Mouse (Mus musculus) myocyte (in vitro differentiated cells): ENCODE results near the gene Dennd1a. TPM values are rescaled to one million over a fixed set of nuclear protein-coding genes. Genes with fewer than 3 reads are reported as not detected.

Source experiments
- H3K27me3 ChIP-seq: one replicate; pipeline ENCODE4 v1.6.1; 2011; ENCODE audit not compliant: control insufficient read depth, insufficient read depth, insufficient read length
- H3K36me3 ChIP-seq: one replicate; pipeline ENCODE4 v1.6.1; 2011; ENCODE audit not compliant: control insufficient read depth, insufficient read depth
- H3K4me2 ChIP-seq: one replicate; pipeline ENCODE4 v1.6.1; 2011; ENCODE audit warnings: low read depth, control low read depth
- H3K4me3 ChIP-seq: one replicate; pipeline ENCODE4 v1.5.1; 2011; ENCODE audit warnings: mild to moderate bottlenecking, control low read depth, moderate library complexity
- H3K79me2 ChIP-seq: one replicate; pipeline ENCODE4 v1.6.1; 2011; ENCODE audit not compliant: control insufficient read depth, insufficient read depth
- H3ac ChIP-seq: one replicate; pipeline ENCODE4 v1.6.1; 2011; ENCODE audit not compliant: control insufficient read depth, insufficient read length
- CEBPB ChIP-seq: IDR thresholded peaks from 2 replicates; pipeline ENCODE4 v1.6.1; 2011; ENCODE audit warnings: mild to moderate bottlenecking, moderate library complexity; ENCODE audit not compliant: poor library complexity, insufficient read depth, severe bottlenecking
- E2F4 ChIP-seq: IDR thresholded peaks from one replicate; pipeline ENCODE4 v1.6.1; 2011; ENCODE audit warnings: mild to moderate bottlenecking, control low read depth, moderate library complexity; ENCODE audit not compliant: insufficient read depth
- MAX ChIP-seq: IDR thresholded peaks from one replicate; pipeline ENCODE4 v1.6.1; 2011; ENCODE audit warnings: low read depth, mild to moderate bottlenecking, control low read depth
- MYOD1 ChIP-seq, 3 experiments: IDR thresholded peaks; one replicate each; pipeline ENCODE4 v1.6.1; 2011; ENCODE audit warnings: control low read depth in 2 of 3, low read depth in 2 of 3, mild to moderate bottlenecking in 2 of 3, moderate library complexity in 1 of 3; ENCODE audit not compliant: insufficient read length in 2 of 3, control insufficient read depth in 1 of 3
- MYOG ChIP-seq, 3 experiments: IDR thresholded peaks; one replicate each; pipeline ENCODE4 v1.6.1; 2011; ENCODE audit warnings: control low read depth in 2 of 3, low read depth in 2 of 3, mild to moderate bottlenecking in 2 of 3; ENCODE audit not compliant: insufficient read length in 2 of 3, control insufficient read depth in 1 of 3, insufficient read depth in 1 of 3
- POLR2A ChIP-seq: IDR thresholded peaks from one replicate; pipeline ENCODE4 v1.6.1; 2011; ENCODE audit warnings: low read depth, mild to moderate bottlenecking, control low read depth, moderate library complexity; ENCODE audit not compliant: insufficient read length
- POLR2AphosphoS2 ChIP-seq: IDR thresholded peaks from one replicate; pipeline ENCODE4 v1.6.1; 2011; ENCODE audit warnings: low read depth, control low read depth; ENCODE audit not compliant: insufficient read length
- REST ChIP-seq: IDR thresholded peaks from one replicate; pipeline ENCODE4 v1.6.1; 2011; ENCODE audit warnings: mild to moderate bottlenecking, control low read depth, moderate library complexity; ENCODE audit not compliant: insufficient read depth, insufficient read length
- SRF ChIP-seq: IDR thresholded peaks from one replicate; pipeline ENCODE4 v1.6.1; 2011; ENCODE audit warnings: low read depth; ENCODE audit not compliant: control insufficient read depth, insufficient read length
- TCF12 ChIP-seq: IDR thresholded peaks from one replicate; pipeline ENCODE4 v1.6.1; 2011; ENCODE audit warnings: mild to moderate bottlenecking, control low read depth; ENCODE audit not compliant: poor library complexity, insufficient read depth, severe bottlenecking
- TCF3 ChIP-seq: IDR thresholded peaks from one replicate; pipeline ENCODE4 v1.6.1; 2011; ENCODE audit warnings: low read depth, control low read depth; ENCODE audit not compliant: insufficient read length
- USF1 ChIP-seq: IDR thresholded peaks from one replicate; pipeline ENCODE4 v1.6.1; 2011; ENCODE audit warnings: low read depth, mild to moderate bottlenecking, control low read depth, moderate library complexity
- polyA plus RNA-seq: library from polyadenylated mRNA; unstranded; fragments of >200 nt; fragmentation: generic; extraction: Trizol; gene quantifications from one replicate; pipeline ENCODE4 v1.2.1, GENCODE M21; 2012; ENCODE audit warnings: missing spikeins

The Dennd1a gene
- polyA plus RNA-seq, 1 experiment, result 11.3 TPM

DNA sequence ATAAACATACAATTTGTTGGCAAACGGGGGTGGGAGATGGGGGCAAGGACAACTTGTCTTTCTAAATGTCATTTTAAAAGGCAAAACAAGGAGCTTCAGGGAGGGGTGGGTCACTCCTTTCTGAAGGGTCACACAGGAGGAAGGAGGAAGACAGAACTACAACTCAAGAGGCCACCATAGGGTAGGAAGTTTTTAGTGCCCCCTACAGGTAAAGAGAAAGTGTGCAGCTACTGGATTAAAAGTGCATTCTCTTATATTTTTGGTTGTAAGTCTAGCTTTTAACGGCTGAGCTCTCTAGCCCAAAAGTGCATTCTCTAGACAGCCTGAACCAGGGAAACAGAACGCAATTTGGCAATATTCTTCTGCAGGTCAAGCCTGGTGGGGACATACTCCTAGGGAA, 437.8 kb downstream of the Dennd1a start:
- Histone ChIP-seq H3K4me3 (no peak overlapping the region), H3ac (no peak overlapping the region), H3K27me3 (no peaks in the 10 kb centered on the region), H3K36me3 (no peaks in the 10 kb centered on the region), H3K79me2 (no peaks in the 10 kb centered on the region), H3K4me2 (no peak overlapping the region)
- TF ChIP-seq USF1 (no peak), POLR2AphosphoS2 (no peak), E2F4 (no peak), REST (no peak), SRF (no peak), MAX (no peak), TCF3 (no peak)

DNA sequence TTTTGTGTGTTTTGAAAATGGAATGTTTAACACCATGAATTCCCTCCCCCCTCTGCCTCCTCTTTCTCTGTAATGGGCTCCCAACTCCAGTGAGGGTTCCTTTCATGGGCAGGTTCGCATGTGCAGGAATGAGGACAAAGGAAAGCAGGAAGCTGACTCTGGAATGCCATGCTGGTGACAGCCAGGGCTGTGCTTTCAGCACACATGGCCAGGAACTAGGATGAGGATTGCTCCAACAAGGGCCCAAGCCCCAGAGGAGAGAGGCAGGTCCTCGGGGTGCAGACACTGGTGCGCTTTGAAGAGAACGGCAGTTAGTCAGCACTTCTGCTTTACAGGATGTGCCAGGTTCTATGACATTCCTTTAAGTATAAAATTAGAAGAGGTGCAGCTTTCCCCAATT, 444.5 kb downstream of the Dennd1a start:
- no peaks in the 10 kb centered on the region for H3K36me3 ChIP-seq
- no peak overlapping the region for H3K4me3 ChIP-seq
- TF ChIP-seq E2F4 (no peak), MAX (no peak), TCF3 (no peak), CEBPB (no peak), TCF12 (no peak), SRF (no peak), MYOG (IDR thresholded peaks at IDR 0.05; ENCODE audit: control insufficient read depth in 1 of 3, insufficient read depth in 1 of 3, insufficient read length in 2 of 3, low read depth in 2 of 3) (no peak), USF1 (no peak), REST (no peak), MYOD1 (IDR thresholded peaks at IDR 0.05; ENCODE audit: control insufficient read depth in 1 of 3, insufficient read length in 2 of 3, low read depth in 2 of 3) (no peak), POLR2AphosphoS2 (no peak), POLR2A (no peak)
- no peak overlapping the region for H3K4me2 ChIP-seq
- H3K79me2 ChIP-seq, result no peaks in the 10 kb centered on the region
- no peak overlapping the region for H3ac ChIP-seq
- no peaks in the 10 kb centered on the region for H3K27me3 ChIP-seq

DNA sequence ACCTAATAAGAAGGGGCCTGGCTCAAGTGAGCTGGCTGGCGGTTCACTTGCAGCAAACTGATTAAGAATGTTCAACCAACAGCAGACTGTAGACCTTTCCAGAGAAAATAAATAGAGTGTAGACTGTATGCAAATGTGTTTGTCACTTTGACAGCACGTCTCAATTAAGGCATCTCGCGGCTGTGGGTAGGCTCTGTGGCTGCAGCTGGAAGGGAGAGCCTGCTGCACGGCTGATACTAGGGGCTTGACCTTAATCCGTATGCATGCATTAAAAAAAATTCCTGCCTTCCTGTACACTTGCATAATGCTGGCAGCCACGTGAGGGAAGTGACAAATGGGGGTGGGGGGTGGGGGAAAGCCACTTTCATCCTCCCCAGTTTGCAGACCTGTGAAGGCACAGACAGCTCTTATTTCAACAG, 445.0 kb downstream of the Dennd1a start:
- H3K4me2 ChIP-seq, result no peak overlapping the region
- no peak overlapping the region for H3K4me3 ChIP-seq
- no peaks in the 10 kb centered on the region for H3K27me3 ChIP-seq
- TF ChIP-seq CEBPB (no peak), TCF12 (no peak), REST (no peak), E2F4 (no peak), POLR2AphosphoS2 (no peak), USF1 (no peak), TCF3 (no peak), SRF (no peak), POLR2A (no peak), MYOD1 (IDR thresholded peaks at IDR 0.05; ENCODE audit: control insufficient read depth in 1 of 3, insufficient read length in 2 of 3, low read depth in 2 of 3) (no peak), MYOG (IDR thresholded peaks at IDR 0.05; ENCODE audit: control insufficient read depth in 1 of 3, insufficient read depth in 1 of 3, insufficient read length in 2 of 3, low read depth in 2 of 3) (no peak), MAX (no peak)
- H3ac ChIP-seq, result no peak overlapping the region
- no peaks in the 10 kb centered on the region for H3K36me3 ChIP-seq
- H3K79me2 ChIP-seq, result no peaks in the 10 kb centered on the region

DNA sequence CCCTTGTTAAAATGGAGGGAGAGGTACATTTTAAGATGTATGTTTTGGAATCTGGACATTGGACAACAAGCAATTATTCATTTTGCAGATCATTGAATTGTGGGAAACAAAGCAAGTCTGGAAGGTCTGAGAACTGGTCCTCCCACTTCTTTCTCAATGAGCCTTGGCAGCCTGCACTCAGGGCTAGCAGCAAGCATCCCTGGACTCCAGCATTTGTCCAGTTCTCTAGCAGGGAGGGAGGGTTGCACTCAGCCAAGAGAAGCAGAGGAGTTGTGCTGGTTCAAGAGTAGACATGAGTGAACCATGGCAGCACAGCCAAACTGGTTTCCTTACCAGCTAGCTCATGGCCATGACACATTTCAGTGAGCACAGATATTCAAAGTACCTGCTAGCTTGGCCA, 447.3 kb downstream of the Dennd1a start:
- Histone ChIP-seq H3ac (no peak overlapping the region), H3K79me2 (no peaks in the 10 kb centered on the region), H3K4me3 (no peak overlapping the region), H3K4me2 (no peak overlapping the region), H3K27me3 (no peaks in the 10 kb centered on the region), H3K36me3 (no peaks in the 10 kb centered on the region)
- TF ChIP-seq USF1 (no peak), E2F4 (no peak), MAX (no peak), SRF (no peak), TCF3 (no peak), CEBPB (no peak), MYOD1 (IDR thresholded peaks at IDR 0.05; ENCODE audit: control insufficient read depth in 1 of 3, insufficient read length in 2 of 3, low read depth in 2 of 3) (no peak), MYOG (IDR thresholded peaks at IDR 0.05; ENCODE audit: control insufficient read depth in 1 of 3, insufficient read depth in 1 of 3, insufficient read length in 2 of 3, low read depth in 2 of 3) (no peak), REST (no peak), POLR2AphosphoS2 (no peak), POLR2A (no peak), TCF12 (no peak)

DNA sequence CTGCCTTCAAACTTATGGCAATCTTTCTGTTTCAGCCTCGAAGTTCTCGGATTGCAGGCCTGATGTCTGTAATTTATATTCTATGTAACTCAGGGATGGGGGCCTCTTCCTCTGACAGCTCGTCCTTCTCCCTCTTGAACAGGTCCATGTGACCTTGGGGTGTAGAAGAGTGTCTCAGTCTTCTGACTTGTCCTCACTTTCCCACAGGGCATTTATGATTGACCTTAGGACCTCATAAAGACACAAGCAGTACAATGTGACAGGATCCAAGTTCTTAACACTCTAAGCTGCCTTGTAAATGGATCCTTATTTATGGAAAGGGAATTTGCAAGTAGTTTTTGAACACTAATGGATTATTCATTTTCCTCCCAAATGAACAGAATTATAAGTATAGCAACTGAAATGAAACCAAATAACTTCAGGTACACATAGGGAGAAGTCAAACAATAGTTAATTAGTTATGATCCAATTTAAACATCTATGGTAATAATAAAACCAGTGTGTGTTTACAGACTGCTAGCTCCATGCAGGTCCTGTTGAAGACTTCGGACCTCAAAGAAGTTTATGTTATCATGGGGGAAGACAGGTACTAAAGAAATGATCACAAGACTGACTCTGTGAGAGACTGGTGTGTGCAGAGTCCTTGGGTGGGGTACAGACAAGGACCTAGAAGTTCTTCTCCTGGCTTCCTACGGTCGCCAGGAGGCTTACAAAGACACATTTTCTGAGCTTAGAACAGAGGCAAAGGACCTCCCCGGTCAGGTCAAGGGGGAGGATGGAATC, 448.8 kb downstream of the Dennd1a start:
- no peak overlapping the region for H3K4me3 ChIP-seq
- TF ChIP-seq REST (no peak), CEBPB (no peak), MYOD1 (IDR thresholded peaks at IDR 0.05; ENCODE audit: control insufficient read depth in 1 of 3, insufficient read length in 2 of 3, low read depth in 2 of 3) (no peak), MAX (no peak), SRF (no peak), TCF3 (no peak), POLR2A (no peak), USF1 (no peak), E2F4 (no peak), POLR2AphosphoS2 (no peak), TCF12 (no peak), MYOG (IDR thresholded peaks at IDR 0.05; ENCODE audit: control insufficient read depth in 1 of 3, insufficient read depth in 1 of 3, insufficient read length in 2 of 3, low read depth in 2 of 3) (no peak)
- no peaks in the 10 kb centered on the region for H3K36me3 ChIP-seq
- H3K4me2 ChIP-seq, result no peak overlapping the region
- H3ac ChIP-seq, result no peak overlapping the region
- H3K27me3 ChIP-seq, result no peaks in the 10 kb centered on the region
- no peaks in the 10 kb centered on the region for H3K79me2 ChIP-seq
